Mouse (Mus musculus) neural tube, embryonic 14.5 days (tissue): ENCODE measurements around the gene Il27. TPM values are rescaled to one million over a fixed set of nuclear protein-coding genes. Genes with fewer than 3 reads are reported as not detected.

Experiments
- ATAC-seq: fragments of 200-750 bp; cut with Nextera tagmentation; 2 replicates; pipeline ENCODE4 v1.8.0; 2017; ENCODE audit warnings: low read depth, mild to moderate bottlenecking, moderate TSS enrichment, moderate library complexity
- H3K27ac ChIP-seq: fragments of 300-500 bp; sonication (generic); 2 replicates; pipeline ENCODE4 v1.5.1; 2014; ENCODE audit warnings: low read depth, mild to moderate bottlenecking, control low read depth, low read length, moderate library complexity, mixed read lengths
- H3K27me3 ChIP-seq: fragments of 300-500 bp; sonication (generic); 2 replicates; pipeline ENCODE4 v1.6.1; 2014; ENCODE audit warnings: low read length; ENCODE audit not compliant: control insufficient read depth, insufficient read depth
- H3K36me3 ChIP-seq: fragments of 300-500 bp; sonication (generic); 2 replicates; pipeline ENCODE4 v1.6.1; 2014; ENCODE audit warnings: low read length, mixed read lengths; ENCODE audit not compliant: control insufficient read depth, insufficient read depth
- H3K4me1 ChIP-seq: fragments of 300-500 bp; sonication (generic); 2 replicates; pipeline ENCODE4 v1.6.1; 2014; ENCODE audit warnings: low read length; ENCODE audit not compliant: control insufficient read depth, insufficient read depth
- H3K4me2 ChIP-seq: fragments of 300-500 bp; sonication (generic); 2 replicates; pipeline ENCODE4 v1.6.1; 2014; ENCODE audit warnings: mild to moderate bottlenecking, low read depth, low read length, control low read depth
- H3K4me3 ChIP-seq: fragments of 300-500 bp; sonication (generic); 2 replicates; pipeline ENCODE4 v1.5.1; 2014; ENCODE audit warnings: low read depth, low read length, control low read depth, mixed read lengths
- H3K9ac ChIP-seq: fragments of 300-500 bp; sonication (generic); replicated peaks from 2 replicates; pipeline ENCODE4 v1.6.1; 2014; ENCODE audit warnings: low read depth, mild to moderate bottlenecking, control low read depth, low read length, mixed read lengths
- H3K9me3 ChIP-seq: fragments of 300-500 bp; sonication (generic); 2 replicates; pipeline ENCODE4 v1.6.1; 2016; ENCODE audit warnings: low read length; ENCODE audit not compliant: control insufficient read depth
- WGBS: fragments of 180-500 bp; shearing (Covaris S2); extraction: QIAGEN DNeasy Blood & Tissue Kit; methylation state at CpG from one replicate; pipeline ENCODE4 v1.1.7; 2014; 5-methylcytosine and 5-hydroxymethylcytosine counted together
- polyA plus RNA-seq: library from polyadenylated mRNA; unstranded; fragments of >200 nt; fragmentation: Nextera tagmentation; extraction: Ambion mirVana; gene quantifications from 2 replicates; pipeline ENCODE4 v1.2.1, GENCODE M21; 2014

The Il27 gene
- polyA plus RNA-seq, 1 experiment from 2014 or later = not detected

DNA sequence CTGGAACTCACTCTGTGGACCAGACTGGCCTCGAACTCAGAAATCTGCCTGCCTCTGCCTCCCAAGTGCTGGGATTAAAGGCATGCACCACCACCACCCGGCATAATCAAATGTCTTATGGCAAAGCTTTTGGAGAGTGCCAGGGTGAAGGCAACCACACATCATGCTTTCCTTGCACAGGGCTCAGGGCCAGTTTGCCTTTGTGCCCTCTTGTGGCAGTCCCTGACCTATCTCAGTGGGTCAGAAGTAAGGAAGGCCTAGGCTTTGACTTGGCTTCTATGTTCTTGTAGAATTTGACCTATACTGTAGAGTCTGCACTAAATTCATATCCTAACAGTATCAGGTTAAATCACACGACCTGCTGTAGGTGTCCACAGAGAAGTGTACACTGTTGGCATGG, 22.0 kb upstream of the Il27 start:
- no peak overlapping the region for H3K9ac ChIP-seq
- no peaks in the 10 kb centered on the region for H3K9me3 ChIP-seq
- no peak for ATAC-seq
- H3K27me3 ChIP-seq = no peaks in the 10 kb centered on the region
- H3K4me2 ChIP-seq = no peak overlapping the region
- 73% methylated on average over 3 of the region's 3 CpGs for WGBS
- H3K36me3 ChIP-seq = no peaks in the 10 kb centered on the region
- no peak overlapping the region for H3K4me3 ChIP-seq
- H3K4me1 ChIP-seq = no peaks in the 10 kb centered on the region
- no peak overlapping the region for H3K27ac ChIP-seq

DNA sequence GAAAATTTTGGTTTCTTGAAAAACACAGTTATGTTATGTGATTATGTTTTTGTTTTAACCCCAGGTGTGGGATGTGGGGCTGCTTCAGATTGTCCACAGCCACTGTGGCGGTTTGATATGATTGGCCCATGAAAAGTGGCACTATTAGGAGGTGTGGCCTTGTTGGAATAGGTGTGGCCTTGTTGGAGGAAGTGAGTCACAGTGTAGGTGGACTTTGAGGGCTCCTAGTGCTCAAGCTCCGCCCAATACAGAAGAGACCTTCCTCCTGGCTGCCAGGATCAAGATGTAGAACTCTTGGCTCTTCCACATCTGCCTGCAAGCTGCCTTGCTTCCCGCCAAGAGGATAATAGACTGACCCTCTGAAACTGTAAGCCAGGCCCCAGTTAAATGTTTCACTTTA, 18.0 kb upstream of the Il27 start:
- Histone ChIP-seq H3K4me2 (no peak overlapping the region), H3K27ac (no peak overlapping the region), H3K9ac (no peak overlapping the region), H3K36me3 (no peaks in the 10 kb centered on the region), H3K4me3 (no peak overlapping the region), H3K4me1 (no peaks in the 10 kb centered on the region), H3K9me3 (no peaks in the 10 kb centered on the region), H3K27me3 (no peaks in the 10 kb centered on the region)
- ATAC-seq = no peak
- WGBS = 76% methylated on average over 3 of the region's 3 CpGs

DNA sequence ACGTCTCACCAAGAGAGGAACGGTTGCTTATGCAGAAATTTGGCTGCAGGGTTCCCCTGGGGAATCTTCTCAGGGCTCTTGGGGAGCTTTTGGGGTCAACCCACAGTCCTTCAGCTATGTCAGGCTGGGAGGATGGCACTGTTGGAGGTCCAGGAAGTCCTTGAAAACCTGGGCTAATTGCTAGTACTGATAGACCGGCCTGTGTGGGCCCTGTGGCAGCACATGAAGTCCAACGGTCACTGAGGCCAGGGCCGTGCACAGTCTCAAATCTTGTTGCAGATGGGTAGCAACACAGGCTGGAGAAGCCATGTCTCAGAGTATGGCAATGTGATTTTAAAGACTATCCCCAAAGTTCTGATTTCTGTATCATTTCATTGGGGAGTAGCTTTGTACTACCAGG, 13.1 kb upstream of the Il27 start:
- no peaks in the 10 kb centered on the region for H3K36me3 ChIP-seq
- H3K4me1 ChIP-seq = no peaks in the 10 kb centered on the region
- H3K4me3 ChIP-seq = no peak overlapping the region
- no peak overlapping the region for H3K27ac ChIP-seq
- H3K9me3 ChIP-seq = no peaks in the 10 kb centered on the region
- 85% methylated on average over 5 of the region's 5 CpGs for WGBS
- no peak for ATAC-seq
- H3K27me3 ChIP-seq = no peaks in the 10 kb centered on the region
- no peak overlapping the region for H3K9ac ChIP-seq
- H3K4me2 ChIP-seq = no peak overlapping the region

DNA sequence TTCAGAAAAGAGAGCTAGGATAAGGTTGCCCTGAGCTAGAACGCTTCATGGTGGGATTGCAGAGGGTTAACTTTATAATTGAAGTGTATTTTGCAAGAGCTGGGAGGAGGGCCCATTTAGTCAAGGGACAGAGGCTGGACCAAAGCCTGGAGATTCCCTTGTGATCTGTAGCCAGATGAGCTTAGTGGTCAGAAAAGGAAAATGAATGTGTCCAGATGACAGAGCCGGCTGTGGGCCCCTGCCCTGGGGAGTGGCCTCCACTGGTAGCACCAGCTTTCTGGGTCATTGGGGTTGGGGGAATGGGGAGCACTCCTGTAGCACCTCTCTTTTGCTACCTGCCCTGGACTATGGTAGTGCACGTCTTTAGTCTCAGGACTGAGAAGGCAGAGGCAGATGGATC, 12.3 kb upstream of the Il27 start:
- no peak overlapping the region for H3K4me3 ChIP-seq
- ATAC-seq = no peak
- H3K9me3 ChIP-seq = no peaks in the 10 kb centered on the region
- no peaks in the 10 kb centered on the region for H3K27me3 ChIP-seq
- no peak overlapping the region for H3K27ac ChIP-seq
- no peaks in the 10 kb centered on the region for H3K4me1 ChIP-seq
- H3K36me3 ChIP-seq = no peaks in the 10 kb centered on the region
- no peak overlapping the region for H3K9ac ChIP-seq
- WGBS = 80% methylated on average over 3 of the region's 3 CpGs
- H3K4me2 ChIP-seq = no peak overlapping the region

DNA sequence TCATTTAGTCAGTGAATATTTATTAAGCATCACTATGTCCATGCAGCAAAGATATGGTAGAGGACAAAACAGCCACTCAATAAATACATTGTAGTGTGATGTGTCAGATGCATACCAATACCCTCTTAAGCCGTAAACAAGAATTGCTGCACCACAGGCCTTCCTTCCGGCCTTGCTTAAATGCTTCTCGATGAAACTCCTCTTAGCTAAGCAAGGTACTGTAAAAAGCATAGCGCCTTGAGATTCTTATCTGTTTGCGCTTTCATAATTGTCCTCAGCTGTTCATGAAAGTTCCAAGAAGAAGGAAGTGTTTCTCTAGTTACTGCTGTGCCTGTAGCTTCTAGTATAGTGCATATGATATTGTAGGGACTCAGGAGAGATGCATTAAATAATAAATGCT, 11.9 kb upstream of the Il27 start:
- 74% methylated on average over 5 of the region's 5 CpGs for WGBS
- H3K27ac ChIP-seq = no peak overlapping the region
- H3K27me3 ChIP-seq = no peaks in the 10 kb centered on the region
- no peak overlapping the region for H3K9ac ChIP-seq
- no peaks in the 10 kb centered on the region for H3K4me1 ChIP-seq
- no peak for ATAC-seq
- H3K4me3 ChIP-seq = no peak overlapping the region
- no peak overlapping the region for H3K4me2 ChIP-seq
- H3K9me3 ChIP-seq = no peaks in the 10 kb centered on the region
- no peaks in the 10 kb centered on the region for H3K36me3 ChIP-seq

DNA sequence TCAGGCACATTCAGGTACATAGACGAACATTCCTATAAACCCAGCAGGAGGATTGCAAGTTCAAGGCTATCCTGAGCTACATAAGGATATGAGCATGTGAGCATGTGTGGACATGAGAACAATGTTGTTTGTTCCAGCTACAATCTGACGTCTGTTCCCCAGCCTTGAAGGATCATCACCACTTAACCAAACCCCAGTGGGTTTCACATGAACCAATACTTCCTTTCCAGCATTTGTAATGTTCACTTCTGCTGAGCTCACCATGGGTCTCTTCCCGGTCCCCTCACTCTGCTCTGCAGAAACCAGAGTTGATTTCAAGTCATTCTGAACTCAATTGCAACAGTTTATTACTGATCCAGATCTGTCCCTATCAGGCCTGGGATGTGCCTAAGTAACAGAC, 7.9 kb upstream of the Il27 start:
- H3K27ac ChIP-seq = no peak overlapping the region
- 82% methylated on average over 3 of the region's 3 CpGs for WGBS
- H3K9me3 ChIP-seq = no peaks in the 10 kb centered on the region

DNA sequence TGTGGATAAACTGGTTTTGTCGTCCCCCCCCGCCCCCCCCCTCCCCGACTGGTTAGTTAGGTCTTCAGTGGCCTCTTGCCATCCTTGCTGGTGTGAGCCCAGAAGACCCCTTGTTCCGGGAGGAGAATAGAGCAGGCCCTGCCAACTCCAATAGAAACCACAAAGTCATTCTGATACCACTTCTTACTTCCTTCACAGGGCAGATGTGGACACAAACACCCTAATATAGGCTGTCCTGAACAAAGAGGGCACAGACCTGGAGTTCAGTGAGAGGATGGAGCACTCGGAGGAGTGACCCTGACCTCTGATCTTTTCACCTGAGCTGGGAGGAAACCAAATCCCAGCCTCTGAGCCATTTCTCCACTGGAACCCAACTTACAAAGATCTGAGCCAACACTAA, 7.2 kb upstream of the Il27 start:
- no peaks in the 10 kb centered on the region for H3K4me1 ChIP-seq

More for the DNA sequence above, 7.9 kb upstream of the Il27 start:
- H3K4me3 ChIP-seq = no peak overlapping the region
- H3K9ac ChIP-seq = no peak overlapping the region
- no peak for ATAC-seq
- H3K36me3 ChIP-seq = no peaks in the 10 kb centered on the region
- no peak overlapping the region for H3K4me2 ChIP-seq
- no peaks in the 10 kb centered on the region for H3K4me1 ChIP-seq
- H3K27me3 ChIP-seq = no peaks in the 10 kb centered on the region

DNA sequence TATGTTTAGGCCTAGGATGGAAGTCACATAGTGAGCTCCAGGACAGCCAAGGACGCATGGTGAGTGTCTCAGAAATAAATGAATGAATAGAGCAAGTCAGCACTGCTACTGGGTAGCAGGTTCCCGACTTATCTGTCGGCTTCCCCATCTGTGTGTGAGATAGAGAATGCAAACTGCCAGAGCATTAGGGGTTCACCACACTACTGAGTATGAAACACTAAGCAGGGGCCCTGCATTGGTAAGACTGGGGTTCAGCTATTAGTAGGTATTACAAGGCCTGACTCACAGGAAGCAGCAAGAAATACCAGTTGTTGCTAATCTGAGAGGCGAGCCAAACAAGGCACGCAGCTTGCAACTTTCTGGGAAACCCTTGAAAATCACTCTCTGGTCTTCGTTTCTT, 4.2 kb upstream of the Il27 start:
- Histone ChIP-seq H3K9ac (no peak overlapping the region), H3K4me2 (no peak overlapping the region), H3K36me3 (no peaks in the 10 kb centered on the region), H3K27ac (no peak overlapping the region), H3K27me3 (no peaks in the 10 kb centered on the region), H3K9me3 (no peaks in the 10 kb centered on the region), H3K4me1 (no peaks in the 10 kb centered on the region), H3K4me3 (no peak overlapping the region)
- 91% methylated on average over 6 of the region's 6 CpGs for WGBS
- ATAC-seq = no peak

More for the DNA sequence above, 7.2 kb upstream of the Il27 start:
- Histone ChIP-seq H3K4me3 (no peak overlapping the region), H3K27me3 (no peaks in the 10 kb centered on the region), H3K9me3 (no peaks in the 10 kb centered on the region), H3K27ac (no peak overlapping the region), H3K36me3 (no peaks in the 10 kb centered on the region), H3K9ac (no peak overlapping the region), H3K4me2 (no peak overlapping the region)
- ATAC-seq = no peak
- WGBS = 51% methylated on average over 5 of the region's 5 CpGs

DNA sequence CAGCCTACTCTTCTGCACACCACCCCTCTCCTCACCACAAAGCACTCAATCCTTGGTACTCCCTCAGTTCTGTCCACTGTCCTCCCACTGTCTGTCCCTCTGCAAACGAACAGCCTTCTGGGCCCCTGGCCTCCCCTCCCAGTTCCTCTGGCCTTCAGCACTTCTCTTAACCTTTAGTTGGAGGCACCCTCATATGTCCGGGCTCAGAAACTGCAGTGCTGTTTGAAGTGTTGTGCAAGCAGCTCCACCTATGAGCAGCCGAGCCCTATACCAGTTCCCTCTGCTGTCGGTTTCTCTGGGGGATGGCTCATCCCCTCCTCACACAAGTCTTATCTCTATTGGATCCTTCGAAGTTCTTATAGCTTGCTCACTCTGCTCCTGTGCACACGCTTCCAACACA, 1.7 kb upstream of the Il27 start:
- Histone ChIP-seq H3K4me3 (no peak overlapping the region), H3K4me2 (no peak overlapping the region), H3K4me1 (no peaks in the 10 kb centered on the region), H3K36me3 (no peaks in the 10 kb centered on the region), H3K27ac (no peak overlapping the region), H3K9me3 (no peaks in the 10 kb centered on the region), H3K9ac (no peak overlapping the region), H3K27me3 (no peaks in the 10 kb centered on the region)
- no peak for ATAC-seq
- 71% methylated on average over 6 of the region's 6 CpGs for WGBS

DNA sequence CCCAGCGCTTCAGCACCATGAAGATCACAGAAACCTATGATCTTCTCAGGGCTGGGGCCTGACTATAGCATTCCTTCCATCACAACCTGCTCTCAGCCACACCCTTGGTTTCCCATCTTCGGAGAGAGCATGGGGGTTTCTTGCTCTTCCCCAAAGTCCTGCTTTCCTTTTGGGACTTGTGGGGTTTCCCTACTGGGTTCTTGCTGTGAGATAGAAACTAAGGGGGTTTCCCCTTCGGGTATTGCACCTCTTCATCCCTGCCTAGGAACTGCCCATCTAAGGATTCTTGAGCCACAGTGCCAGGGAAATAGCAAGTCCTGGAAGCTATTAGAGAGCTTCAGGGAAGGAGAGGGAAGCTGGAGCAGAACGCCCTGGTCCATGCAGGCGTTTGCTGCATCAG, 1.1 kb upstream of the Il27 start:
- no peaks in the 10 kb centered on the region for H3K27me3 ChIP-seq
- no peaks in the 10 kb centered on the region for H3K9me3 ChIP-seq
- WGBS = 86% methylated on average over 5 of the region's 5 CpGs
- H3K4me2 ChIP-seq = no peak overlapping the region
- no peak overlapping the region for H3K9ac ChIP-seq
- no peak for ATAC-seq
- no peak overlapping the region for H3K4me3 ChIP-seq
- H3K36me3 ChIP-seq = no peaks in the 10 kb centered on the region
- no peak overlapping the region for H3K27ac ChIP-seq
- H3K4me1 ChIP-seq = no peaks in the 10 kb centered on the region
